Mouse (Mus musculus) stomach, embryonic 14.5 days (tissue): Measurements from ENCODE around the gene Defb30. TPM values are rescaled to one million over a fixed set of nuclear protein-coding genes. Genes with fewer than 3 reads are reported as not detected.

Source experiments
- ATAC-seq: fragments of 200-750 bp; cut with Nextera tagmentation; 2 replicates; pipeline ENCODE4 v1.8.0; 2017; ENCODE audit warnings: low read depth, moderate TSS enrichment; ENCODE audit not compliant: insufficient number of reproducible peaks, insufficient read depth, low FRiP score
- H3K27ac ChIP-seq: fragments of 300-500 bp; sonication (generic); 2 replicates; pipeline ENCODE4 v1.5.1; 2014; ENCODE audit warnings: mild to moderate bottlenecking, low read length, moderate library complexity, mixed read lengths
- H3K27me3 ChIP-seq: fragments of 300-500 bp; sonication (generic); 2 replicates; pipeline ENCODE4 v1.6.1; 2014; ENCODE audit warnings: low read length, control low read depth, mixed read lengths; ENCODE audit not compliant: control insufficient read depth, insufficient read depth
- H3K36me3 ChIP-seq: fragments of 300-500 bp; sonication (generic); 2 replicates; pipeline ENCODE4 v1.6.1; 2014; ENCODE audit warnings: mild to moderate bottlenecking, control low read depth, low read length, moderate library complexity, mixed read lengths; ENCODE audit not compliant: control insufficient read depth, insufficient read depth
- H3K4me1 ChIP-seq: fragments of 300-500 bp; sonication (generic); 2 replicates; pipeline ENCODE4 v1.6.1; 2014; ENCODE audit warnings: low read length, control low read depth, mixed read lengths; ENCODE audit not compliant: control insufficient read depth, insufficient read depth
- H3K4me2 ChIP-seq: fragments of 300-500 bp; sonication (generic); replicated peaks from 2 replicates; pipeline ENCODE4 v1.6.1; 2014; ENCODE audit warnings: low read depth, low read length, control low read depth
- H3K4me3 ChIP-seq: fragments of 300-500 bp; sonication (generic); 2 replicates; pipeline ENCODE4 v1.5.1; 2014; ENCODE audit warnings: low read depth, low read length, control low read depth
- H3K9ac ChIP-seq: fragments of 300-500 bp; sonication (generic); replicated peaks from 2 replicates; pipeline ENCODE4 v1.6.1; 2014; ENCODE audit warnings: low read depth, mild to moderate bottlenecking, control low read depth, low read length, moderate library complexity, mixed read lengths
- H3K9me3 ChIP-seq: fragments of 300-500 bp; sonication (generic); 2 replicates; pipeline ENCODE4 v1.6.1; 2016; ENCODE audit warnings: low read depth, low read length, control low read depth; ENCODE audit not compliant: control insufficient read depth
- WGBS: fragments of 180-500 bp; shearing (Covaris S2); extraction: QIAGEN DNeasy Blood & Tissue Kit; methylation state at CpG from one replicate; pipeline ENCODE4 v1.1.7; 2014; 5-methylcytosine and 5-hydroxymethylcytosine counted together
- polyA plus RNA-seq: library from polyadenylated mRNA; unstranded; fragments of >200 nt; fragmentation: Nextera tagmentation; extraction: Ambion mirVana; gene quantifications from 2 replicates; pipeline ENCODE4 v1.2.1, GENCODE M21; 2014

Gene Defb30
- polyA plus RNA-seq, 1 experiment from 2014 or later, result not detected

- 60% methylated on average over 3 of the region's 3 CpGs for WGBS
- H3K36me3 ChIP-seq, result no peaks in the 10 kb centered on the region
Measured at GRCm38 (mm10) chr14:62991271-62991670, 58.5 kb downstream of the Defb30 start.

GRCm38 (mm10) chr14:62984410-62984809, 65.3 kb downstream of the Defb30 start, which contains the start of gene Defb48:
TSS of gene Defb48 (minus strand) at chr14:62984510.
- no peak for ATAC-seq
- Histone ChIP-seq H3K36me3 (no peaks in the 10 kb centered on the region), H3K4me2 (no peak within 1 kb of the TSS), H3K9ac (no peak within 1 kb of the TSS), H3K4me3 (no peak within 1 kb of the TSS), H3K27ac (no peak within 1 kb of the TSS), H3K9me3 (no peaks in the 10 kb centered on the region), H3K27me3 (no peaks in the 10 kb centered on the region), H3K4me1 (no peaks in the 10 kb centered on the region)
- WGBS, result 53% methylated on average over 1 of the region's 1 CpGs

More at GRCm38 (mm10) chr14:62991271-62991670, 58.5 kb downstream of the Defb30 start:
- no peak overlapping the region for H3K9ac ChIP-seq
- H3K27ac ChIP-seq, result no peak overlapping the region
- H3K4me3 ChIP-seq, result no peak overlapping the region
- H3K27me3 ChIP-seq, result no peaks in the 10 kb centered on the region
- H3K4me2 ChIP-seq, result no peak overlapping the region
- no peaks in the 10 kb centered on the region for H3K4me1 ChIP-seq
- no peak for ATAC-seq
- no peaks in the 10 kb centered on the region for H3K9me3 ChIP-seq

Other genes with a start within 250 kb of the Defb30 start
- 9.4 and 10.6 TPM in 2 replicates for gene Wdfy2, start 212.3 kb downstream of the Defb30 start, polyA plus RNA-seq
- gene Defb48, start 65.5 kb downstream of the Defb30 start, polyA plus RNA-seq, result not detected in 2 replicates
- not detected in 2 replicates for gene Defb47, start 51.9 kb downstream of the Defb30 start, polyA plus RNA-seq
- not detected in 2 replicates for gene Defb43, start 38.2 kb downstream of the Defb30 start, polyA plus RNA-seq
- gene Defb42, start 3.0 kb downstream of the Defb30 start, polyA plus RNA-seq, result 0.35 TPM in 1 of 2 replicates, not detected in the other